Mouse (Mus musculus) CH12.LX (cell line): ENCODE results near the gene Acaa1b. TPM values are rescaled to one million over a fixed set of nuclear protein-coding genes. Genes with fewer than 3 reads are reported as not detected.

Experiments used
- DNase-seq: peaks from one replicate; pipeline ENCODE4 v3.0.0-alpha.2; 2013; ENCODE audit errors: extremely low read depth
- H3K27ac ChIP-seq: 2 replicates; pipeline ENCODE4 v1.5.1; 2012; ENCODE audit warnings: low read depth, mild to moderate bottlenecking, control low read depth, moderate library complexity; ENCODE audit not compliant: insufficient read depth
- H3K27me3 ChIP-seq: replicated peaks from 2 replicates; pipeline ENCODE3; 2012; ENCODE audit warnings: inconsistent platforms
- H3K36me3 ChIP-seq, 2 experiments: replicated peaks in 1 of 2; 2 replicates each; pipeline versions ENCODE3 to v1.6.1; 2012; ENCODE audit warnings: inconsistent platforms in 1 of 2, low read length in 1 of 2, mild to moderate bottlenecking in 1 of 2, mixed read lengths in 1 of 2, moderate library complexity in 1 of 2; ENCODE audit not compliant: control insufficient read depth in 1 of 2, insufficient read depth in 1 of 2
- H3K4me1 ChIP-seq, 2 experiments: 2 replicates each; pipeline ENCODE4 v1.6.1; 2012; ENCODE audit warnings: inconsistent platforms in 1 of 2, moderate library complexity in 1 of 2; ENCODE audit not compliant: insufficient read depth in 2 of 2, control insufficient read depth in 1 of 2
- H3K4me2 ChIP-seq: 2 replicates; pipeline ENCODE4 v1.6.1; 2012; ENCODE audit warnings: low read depth, mild to moderate bottlenecking, control low read depth; ENCODE audit not compliant: poor library complexity, insufficient read depth, severe bottlenecking
- H3K4me3 ChIP-seq, 3 experiments: fragments of 150-350 bp in 1 of 3; sonication (generic) in 1 of 3; replicated peaks in 1 of 3; 2 replicates each; pipeline versions ENCODE3 to v1.5.1; 2011 to 2012; ENCODE audit warnings: low read depth in 2 of 3, low read length in 2 of 3, mild to moderate bottlenecking in 2 of 3, moderate library complexity in 2 of 3, control low read depth in 1 of 3, improper control_type of control experiment in 1 of 3, inconsistent platforms in 1 of 3, mixed read lengths in 1 of 3; ENCODE audit not compliant: poor library complexity in 1 of 3
- H3K79me2 ChIP-seq: replicated peaks from 2 replicates; pipeline ENCODE4 v1.6.1; 2012; ENCODE audit warnings: mild to moderate bottlenecking, moderate library complexity; ENCODE audit not compliant: control insufficient read depth, poor library complexity, insufficient read depth, severe bottlenecking; ENCODE audit errors: extremely low read depth
- H3K9ac ChIP-seq: 2 replicates; pipeline ENCODE4 v1.6.1; 2012; ENCODE audit warnings: low read depth, mild to moderate bottlenecking, control low read depth, moderate library complexity; ENCODE audit not compliant: insufficient read depth
- H3K9me3 ChIP-seq: replicated peaks from 2 replicates; pipeline ENCODE3; 2012; ENCODE audit warnings: low read length, inconsistent platforms, mixed read lengths
- BHLHE40 ChIP-seq: IDR thresholded peaks from 2 replicates; pipeline ENCODE4 v1.6.1; 2011; ENCODE audit warnings: mild to moderate bottlenecking, low read depth, low read length, improper control_type of control experiment
- ELF1 ChIP-seq: IDR thresholded peaks from 2 replicates; pipeline ENCODE4 v1.6.1; 2014; ENCODE audit warnings: low read depth, mild to moderate bottlenecking, inconsistent platforms, low read length, improper control_type of control experiment
- EP300 ChIP-seq: IDR thresholded peaks from 2 replicates; pipeline ENCODE4 v1.6.1; 2011; ENCODE audit warnings: low read length, improper control_type of control experiment
- ETS1 ChIP-seq: conservative IDR thresholded peaks from 2 replicates; pipeline ENCODE4 v1.6.1; 2012; ENCODE audit warnings: low read depth, mild to moderate bottlenecking, inconsistent platforms, low read length, improper control_type of control experiment, moderate library complexity
- GABPA ChIP-seq: IDR thresholded peaks from 2 replicates; pipeline ENCODE4 v1.6.1; 2012; ENCODE audit warnings: low read depth, low read length, improper control_type of control experiment, inconsistent platforms; ENCODE audit not compliant: insufficient replicate concordance
- HCFC1 ChIP-seq: IDR thresholded peaks from 2 replicates; pipeline ENCODE4 v1.6.1; 2012; ENCODE audit warnings: low read depth, mild to moderate bottlenecking, inconsistent platforms, low read length, improper control_type of control experiment
- JUND ChIP-seq: conservative IDR thresholded peaks from 2 replicates; pipeline ENCODE4 v1.6.1; 2011; ENCODE audit warnings: low read depth, low read length, improper control_type of control experiment
- KAT2A ChIP-seq: IDR thresholded peaks from 2 replicates; pipeline ENCODE4 v1.6.1; 2012; ENCODE audit warnings: low read length, improper control_type of control experiment, inconsistent platforms; ENCODE audit not compliant: insufficient replicate concordance
- MAFK ChIP-seq: IDR thresholded peaks from 2 replicates; pipeline ENCODE4 v1.6.1; 2011; ENCODE audit warnings: low read length, improper control_type of control experiment; ENCODE audit not compliant: insufficient replicate concordance
- MAX ChIP-seq: IDR thresholded peaks from 2 replicates; pipeline ENCODE4 v1.6.1; 2011; ENCODE audit warnings: low read length, improper control_type of control experiment
- MXI1 ChIP-seq: IDR thresholded peaks from 2 replicates; pipeline ENCODE4 v1.6.1; 2011; ENCODE audit warnings: mild to moderate bottlenecking, low read depth, low read length, improper control_type of control experiment
- NRF1 ChIP-seq: IDR thresholded peaks from 2 replicates; pipeline ENCODE4 v1.6.1; 2014; ENCODE audit warnings: low read depth, mild to moderate bottlenecking, inconsistent platforms, low read length, improper control_type of control experiment, moderate library complexity
- PAX5 ChIP-seq: IDR thresholded peaks from 2 replicates; pipeline ENCODE4 v1.6.1; 2012; ENCODE audit warnings: low read length, inconsistent platforms, mixed read lengths
- RAD21 ChIP-seq: IDR thresholded peaks from 2 replicates; pipeline ENCODE4 v1.6.1; 2011; ENCODE audit warnings: low read depth, mild to moderate bottlenecking, low read length, improper control_type of control experiment, moderate library complexity
- SIN3A ChIP-seq: IDR thresholded peaks from 2 replicates; pipeline ENCODE4 v1.6.1; 2012; ENCODE audit warnings: low read length, improper control_type of control experiment, inconsistent platforms
- SMC3 ChIP-seq: IDR thresholded peaks from 2 replicates; pipeline ENCODE4 v1.6.1; 2011; ENCODE audit warnings: low read depth, low read length, improper control_type of control experiment
- USF1 ChIP-seq: IDR thresholded peaks from 2 replicates; pipeline ENCODE4 v1.6.1; 2014; ENCODE audit warnings: low read depth, mild to moderate bottlenecking, inconsistent platforms, low read length, improper control_type of control experiment
- USF2 ChIP-seq: conservative IDR thresholded peaks from 2 replicates; pipeline ENCODE4 v1.6.1; 2011; ENCODE audit warnings: low read depth, low read length, improper control_type of control experiment
- ZKSCAN1 ChIP-seq: IDR thresholded peaks from 2 replicates; pipeline ENCODE4 v1.6.1; 2012; ENCODE audit warnings: low read depth, inconsistent platforms, low read length, improper control_type of control experiment, borderline replicate concordance
- ZMIZ1 ChIP-seq: IDR thresholded peaks from 2 replicates; pipeline ENCODE4 v1.6.1; 2012; ENCODE audit warnings: low read depth, mild to moderate bottlenecking, inconsistent platforms, low read length, improper control_type of control experiment
- ZNF384 ChIP-seq: IDR thresholded peaks from 2 replicates; pipeline ENCODE4 v1.6.1; 2012; ENCODE audit warnings: low read depth, low read length, improper control_type of control experiment, inconsistent platforms
- dilution Hi-C: fragments of 300-500 bp; cut with MboI; formaldehyde crosslinking; loops from 2 replicates; pipeline ENCODE4 v1.14.3; 2020; ENCODE audit warnings: low sequenced_read_pairs; ENCODE audit not compliant: extremely low pct_unique_long_range_greater_than_20kb, extremely low pct_ligation_motif_present
- in situ Hi-C: fragments of 300-500 bp; cut with MboI; formaldehyde crosslinking; loops from 3 replicates; pipeline ENCODE4 v1.14.3; 2019; ENCODE audit warnings: low sequenced_read_pairs, low pct_ligation_motif_present, low pct_unique_long_range_greater_than_20kb, mixed read lengths
- polyA plus RNA-seq: library from polyadenylated mRNA; unstranded; fragments of >175 nt; gene quantifications from 2 replicates; pipeline ENCODE4 v1.2.1, GENCODE M21; 2012; ENCODE audit warnings: low read depth; ENCODE audit not compliant: insufficient read length
- total RNA-seq, 2 experiments: library from RNA; depleted of rRNA; stranded (reverse); fragments of 300-350 nt in 1 of 2; fragments of >200 nt in 1 of 2; gene quantifications; 2 replicates each; pipeline ENCODE4 v1.2.3; 2012 to 2014

The Acaa1b gene
- total and polyA plus RNA-seq, 3 experiments: 0.17 TPM; not detected in 2

GRCm38 (mm10) chr9:119167608-119168007, 10.7 kb upstream of the Acaa1b start:
- H3K27ac ChIP-seq: no peak overlapping the region
- DNase-seq: no peak
- no peaks in the 10 kb centered on the region for H3K36me3 ChIP-seq
- H3K27me3 ChIP-seq: peaks cover 60% of the 10 kb centered on the region
- no peaks in the 10 kb centered on the region for H3K9me3 ChIP-seq
- H3K4me2 ChIP-seq: no peak overlapping the region
- TF ChIP-seq NRF1: no peak
- no peak for TF ChIP-seq SIN3A
- TF ChIP-seq MAFK: peak; percentile 71
- no peak for TF ChIP-seq ZNF384
- no peak for TF ChIP-seq ZKSCAN1
- no peaks in the 10 kb centered on the region for H3K4me1 ChIP-seq
- dilution Hi-C loops: no loop called here
- no peak overlapping the region for H3K9ac ChIP-seq
- in situ Hi-C loops: no loop called here
- H3K4me3 ChIP-seq: no peak overlapping the region
- H3K79me2 ChIP-seq: no peaks in the 10 kb centered on the region

GRCm38 (mm10) chr9:119165548-119165947, 8.7 kb upstream of the Acaa1b start:
- in situ Hi-C loops: no loop called here
- Histone ChIP-seq H3K4me1 (no peaks in the 10 kb centered on the region), H3K4me3 (no peak overlapping the region), H3K9ac (no peak overlapping the region), H3K9me3 (no peaks in the 10 kb centered on the region), H3K27me3 (peaks cover 52% of the 10 kb centered on the region), H3K79me2 (no peaks in the 10 kb centered on the region), H3K36me3 (no peaks in the 10 kb centered on the region), H3K4me2 (no peak overlapping the region), H3K27ac (no peak overlapping the region)
- no peak for DNase-seq
- TF ChIP-seq KAT2A (no peak), ETS1 (no peak), PAX5 (no peak), USF1 (no peak), ZMIZ1 (no peak), SMC3 (no peak), JUND (no peak), MXI1 (no peak), EP300 (no peak), ZNF384 (no peak), USF2 (no peak), BHLHE40 (no peak), HCFC1 (no peak), ZKSCAN1 (no peak), GABPA (no peak), RAD21 (no peak), MAX (no peak), MAFK (no peak), ELF1 (no peak)
- dilution Hi-C loops: no loop called here
